Mouse (Mus musculus) neural tube, postnatal 0 days (tissue): Measurements from ENCODE around the gene Cyp2t4. TPM values are rescaled to one million over a fixed set of nuclear protein-coding genes. Genes with fewer than 3 reads are reported as not detected.

Source experiments
- microRNA counts: library from miRNA; unstranded; fragments of <30 nt; microRNA quantifications from one replicate; lab custom pipeline; 2015
- microRNA-seq: library from miRNA; unstranded; fragments of <30 nt; microRNA quantifications from one replicate; pipeline ENCODE4, GENCODE M21; 2016
- polyA plus RNA-seq: library from polyadenylated mRNA; unstranded; fragments of >200 nt; fragmentation: Nextera tagmentation; extraction: Ambion mirVana; gene quantifications from 2 replicates; pipeline ENCODE4 v1.2.1, GENCODE M21; 2015

Gene Cyp2t4
- polyA plus RNA-seq = 0.19 and 0.41 TPM in 2 replicates

GRCm38 (mm10) chr7:27153205-27153764 lies at the start of gene Cyp2t4:
Gene Cyp2t4 (plus strand): TSS chr7:27153714.

DNA sequence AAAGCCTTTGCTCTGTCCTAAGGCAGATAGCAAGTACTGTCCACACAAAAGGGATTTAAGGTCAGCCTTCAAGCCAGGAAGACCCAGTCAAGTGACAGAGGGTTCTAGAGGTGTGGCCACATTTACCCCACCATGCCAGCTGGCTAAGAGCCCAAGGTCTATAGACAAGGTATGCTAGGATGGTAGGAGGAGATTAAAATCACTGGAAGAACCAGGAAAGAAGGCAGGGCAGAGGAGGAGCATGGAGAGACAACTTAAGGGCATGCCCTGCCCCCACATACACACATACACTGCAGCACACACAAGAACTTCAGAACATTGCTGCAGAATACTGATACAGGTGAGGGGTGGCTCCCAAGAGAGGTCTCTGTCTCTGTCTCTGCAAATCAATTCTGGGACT lies 33.8 kb upstream of the Cyp2t4 start, which contains the start of gene Cyp2f2:
TSS of gene Cyp2f2 (plus strand) at position 234 of the 400 bp plus-strand sequence.

GRCm38 (mm10) chr7:27166614-27167474 lies 13.3 kb downstream of the Cyp2t4 start, which contains the start of gene Egln2:
Gene Egln2 (minus strand): TSS chr7:27166802.

DNA sequence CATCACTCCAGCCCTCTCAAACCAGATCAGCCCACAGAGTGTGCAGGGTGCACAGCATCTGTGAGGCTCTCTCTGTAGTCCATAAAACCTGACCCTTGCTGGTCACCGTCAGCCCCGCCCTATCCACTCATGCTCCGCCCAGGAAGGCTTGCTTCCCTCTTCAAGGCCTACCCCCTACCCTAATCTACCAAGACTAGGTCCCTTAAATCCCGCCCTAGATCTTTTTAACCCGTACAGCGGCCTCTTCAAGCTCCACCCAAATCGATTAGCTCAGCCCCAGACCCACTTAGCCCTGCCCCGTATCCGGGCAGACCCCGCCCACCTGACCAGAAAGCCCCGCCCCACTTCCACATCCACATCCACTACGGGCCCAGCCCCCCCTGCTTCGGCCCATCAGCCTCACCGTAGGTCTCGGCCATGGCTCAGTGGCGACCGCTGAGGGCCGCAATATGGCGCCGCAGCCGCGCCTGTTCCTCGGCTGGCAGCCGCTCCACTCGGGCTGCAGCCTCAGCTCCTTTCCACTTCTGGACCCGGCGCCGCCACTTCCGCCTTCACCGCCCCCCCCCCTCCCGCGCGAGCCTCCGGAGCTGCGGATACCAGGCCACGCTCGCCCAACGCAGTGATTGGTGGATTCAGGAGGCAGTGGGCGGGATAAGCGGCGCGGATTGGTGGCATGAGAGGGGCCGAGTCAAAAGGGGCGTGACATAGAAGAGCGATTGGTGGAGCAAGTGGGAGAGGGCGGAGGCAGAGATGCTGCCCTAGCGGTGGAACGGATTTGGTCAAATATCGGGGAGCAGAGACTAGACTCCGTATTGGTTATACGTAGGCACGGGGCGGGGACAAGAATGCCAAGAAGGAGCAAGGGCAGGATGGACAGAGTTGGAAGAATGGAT lies 25.1 kb downstream of the Cyp2t4 start, which contains the start of gene Rab4b:
TSS of gene Rab4b (minus strand) at position 573 of the 893 bp plus-strand sequence.

GRCm38 (mm10) chr7:27180837-27181695 lies 27.6 kb downstream of the Cyp2t4 start, which contains the start of the genes Gm21983 and Mia:
Gene Gm21983 (minus strand): TSS chr7:27181086.
Gene Mia (minus strand): TSS chr7:27181157.

GRCm38 (mm10) chr7:27195681-27196611 lies 42.4 kb downstream of the Cyp2t4 start, which contains the start of the genes BC024978 and Snrpa:
Gene BC024978 (plus strand): TSS chr7:27195781.
Gene Snrpa (minus strand): TSS chr7:27196271.

MicroRNAs encoded within 50 kb of the gene (microRNA counts, 519-probe panel; counts per million panel counts)
- microRNA mmu-miR-1191 (lab: Ali Mortazavi, UCI) = 40.5 counts per million

Small RNAs within 50 kb of the gene (microRNA-seq; reads per million reads assigned to microRNA genes)
- gene Mir1191 (not detected), gene Mir3101 (not detected)

Other genes starting within 250 kb of the Cyp2t4 start
- not detected in 2 replicates for gene Cyp2a22, start 214.3 kb upstream of the Cyp2t4 start, polyA plus RNA-seq
- not detected in 2 replicates for gene Cyp2a12, start 124.6 kb upstream of the Cyp2t4 start, polyA plus RNA-seq
- gene Cyp2f2, start 33.8 kb upstream of the Cyp2t4 start, polyA plus RNA-seq = not detected in 2 replicates
- 83.1 and 87.9 TPM in 2 replicates for gene Egln2, start 13.1 kb downstream of the Cyp2t4 start, polyA plus RNA-seq
- gene Rab4b, start 25.2 kb downstream of the Cyp2t4 start, polyA plus RNA-seq = 130 and 136 TPM in 2 replicates
- gene Gm21983, start 27.4 kb downstream of the Cyp2t4 start, polyA plus RNA-seq = not detected in 2 replicates
- 59.5 and 67.0 TPM in 2 replicates for gene Mia, start 27.4 kb downstream of the Cyp2t4 start, polyA plus RNA-seq
- gene BC024978, start 42.1 kb downstream of the Cyp2t4 start, polyA plus RNA-seq = 2.1 and 2.3 TPM in 2 replicates
- gene Snrpa, start 42.6 kb downstream of the Cyp2t4 start, polyA plus RNA-seq = 131 and 145 TPM in 2 replicates
- 5.0 and 5.6 TPM in 2 replicates for gene Itpkc, start 74.9 kb downstream of the Cyp2t4 start, polyA plus RNA-seq
- 16.1 and 16.7 TPM in 2 replicates for gene Coq8b, start 79.3 kb downstream of the Cyp2t4 start, polyA plus RNA-seq
- 57.0 and 57.6 TPM in 2 replicates for gene Numbl, start 104.7 kb downstream of the Cyp2t4 start, polyA plus RNA-seq
- gene Ltbp4, start 184.0 kb downstream of the Cyp2t4 start, polyA plus RNA-seq = 11.5 and 15.6 TPM in 2 replicates
- 16.3 and 17.5 TPM in 2 replicates for gene Shkbp1, start 202.3 kb downstream of the Cyp2t4 start, polyA plus RNA-seq
- not detected in 2 replicates for gene Gm20479, start 203.7 kb downstream of the Cyp2t4 start, polyA plus RNA-seq